Mouse (Mus musculus): ENCODE measurements around the gene Atp8a2. TPM values are rescaled to one million over a fixed set of nuclear protein-coding genes. Genes with fewer than 3 reads are reported as not detected.

The Atp8a2 gene
- total and polyA plus RNA-seq, 2 experiments from 2014 or later: 43.0 to 81.7 TPM

GRCm38 (mm10) chr14:59793841-59794240 is 403.1 kb downstream of the Atp8a2 start:
- ATAC-seq (ENCODE audit: low FRiP score) (no peak), DNase-seq (ENCODE audit: low spot score) (no peak)
- H3K27ac ChIP-seq (ENCODE audit: low read depth, low read length): no peak overlapping the region
- no peaks in the 10 kb centered on the region for H3K27me3 ChIP-seq (ENCODE audit: insufficient read depth, low read length)
- H3K4me1 ChIP-seq (ENCODE audit: insufficient read depth, low read length): no peaks in the 10 kb centered on the region
- TF ChIP-seq CTCF (IDR thresholded peaks at IDR 0.05): no peak
- H3K9me3 ChIP-seq (ENCODE audit: low read length): no peaks in the 10 kb centered on the region
- no peak overlapping the region for H3K4me2 ChIP-seq (ENCODE audit: low read depth, low read length, poor library complexity, severe bottlenecking)
- WGBS: 51% methylated on average over 10 of the region's 10 CpGs
- H3K4me3 ChIP-seq (ENCODE audit: low read depth, low read length): no peak overlapping the region
- no peak overlapping the region for H3K9ac ChIP-seq (replicated peaks; ENCODE audit: low read length, poor library complexity, severe bottlenecking)
- no peaks in the 10 kb centered on the region for H3K36me3 ChIP-seq (ENCODE audit: insufficient read depth, low read length)

DNA sequence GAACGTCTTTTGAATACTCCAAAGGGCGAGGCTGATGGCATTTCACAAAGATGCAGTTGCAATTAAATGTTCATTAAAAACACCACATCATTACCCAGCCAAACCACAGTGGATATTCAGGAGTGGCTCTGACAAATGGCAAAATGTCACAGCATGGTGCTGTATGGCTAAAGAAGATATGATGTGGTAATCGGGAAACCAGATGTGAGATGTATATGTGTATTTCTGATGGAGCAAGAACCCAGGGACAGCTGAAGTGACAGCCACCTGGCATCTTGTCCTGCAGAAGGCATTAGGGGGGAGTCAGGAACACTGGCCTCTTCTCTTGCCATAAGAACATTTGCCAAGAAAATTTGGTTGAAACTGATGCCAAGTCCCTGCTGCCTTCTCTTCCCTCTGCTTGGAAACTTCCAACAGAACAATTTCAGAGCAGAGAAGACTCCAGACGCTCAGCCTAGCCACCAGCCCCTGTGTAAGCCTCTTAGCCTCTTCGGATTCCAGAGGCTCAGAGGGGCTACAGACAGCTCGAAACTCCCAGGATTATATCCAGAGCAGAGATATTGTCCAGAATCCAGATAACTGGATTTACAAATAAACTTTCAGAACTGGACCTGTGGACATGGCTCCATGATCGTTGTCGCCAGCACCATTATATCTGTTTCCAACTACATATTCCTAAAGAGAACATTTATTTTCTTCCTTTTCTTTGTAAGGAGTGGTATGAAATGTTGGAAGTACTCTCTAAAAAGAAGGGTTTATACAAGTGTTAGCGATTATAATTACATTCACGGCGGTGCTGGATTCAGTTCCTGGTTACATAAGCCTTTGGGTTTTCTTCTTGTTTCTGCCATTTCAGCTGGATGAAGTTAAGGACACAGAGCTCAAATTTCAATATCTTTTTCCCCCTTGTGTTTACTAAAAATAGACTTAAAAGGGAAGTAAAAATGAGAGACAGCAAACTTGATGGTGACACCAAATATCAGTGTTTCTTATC is 413.3 kb downstream of the Atp8a2 start:
- no peaks in the 10 kb centered on the region for H3K4me1 ChIP-seq (ENCODE audit: insufficient read depth, low read length)
- no peak overlapping the region for H3K4me3 ChIP-seq (ENCODE audit: low read depth, low read length)
- ATAC-seq (ENCODE audit: low FRiP score) (no peak), DNase-seq (ENCODE audit: low spot score) (peak; percentile 40)
- H3K36me3 ChIP-seq (ENCODE audit: insufficient read depth, low read length): no peaks in the 10 kb centered on the region; the same call in 1 of the 2 replicates
- no peak overlapping the region for H3K27ac ChIP-seq (ENCODE audit: low read depth, low read length)
- no peak overlapping the region for H3K9ac ChIP-seq (replicated peaks; ENCODE audit: low read length, poor library complexity, severe bottlenecking)
- 75% methylated on average over 11 of the region's 11 CpGs for WGBS
- H3K4me2 ChIP-seq (ENCODE audit: low read depth, low read length, poor library complexity, severe bottlenecking): no peak overlapping the region
- no peaks in the 10 kb centered on the region for H3K27me3 ChIP-seq (ENCODE audit: insufficient read depth, low read length)
- no peaks in the 10 kb centered on the region for H3K9me3 ChIP-seq (ENCODE audit: low read length)
- no peak for TF ChIP-seq CTCF (IDR thresholded peaks at IDR 0.05)

- Histone ChIP-seq H3K4me3 (ENCODE audit: low read depth, low read length) (no peak overlapping the region), H3K9me3 (ENCODE audit: low read length) (no peaks in the 10 kb centered on the region), H3K27me3 (ENCODE audit: insufficient read depth, low read length) (no peaks in the 10 kb centered on the region), H3K36me3 (ENCODE audit: insufficient read depth, low read length) (no peaks in the 10 kb centered on the region; the same call in 1 of the 2 replicates), H3K4me1 (ENCODE audit: insufficient read depth, low read length) (no peaks in the 10 kb centered on the region), H3K4me2 (ENCODE audit: low read depth, low read length, poor library complexity, severe bottlenecking) (no peak overlapping the region), H3K27ac (ENCODE audit: low read depth, low read length) (no peak overlapping the region), H3K9ac (replicated peaks; ENCODE audit: low read length, poor library complexity, severe bottlenecking) (no peak overlapping the region)
- ATAC-seq (ENCODE audit: low FRiP score): no peak
- DNase-seq (ENCODE audit: low spot score): no peak
- TF ChIP-seq CTCF (IDR thresholded peaks at IDR 0.05): no peak
- 83% methylated on average over 9 of the region's 9 CpGs for WGBS
Observed at GRCm38 (mm10) chr14:59780391-59780790, 416.6 kb downstream of the Atp8a2 start.

DNA sequence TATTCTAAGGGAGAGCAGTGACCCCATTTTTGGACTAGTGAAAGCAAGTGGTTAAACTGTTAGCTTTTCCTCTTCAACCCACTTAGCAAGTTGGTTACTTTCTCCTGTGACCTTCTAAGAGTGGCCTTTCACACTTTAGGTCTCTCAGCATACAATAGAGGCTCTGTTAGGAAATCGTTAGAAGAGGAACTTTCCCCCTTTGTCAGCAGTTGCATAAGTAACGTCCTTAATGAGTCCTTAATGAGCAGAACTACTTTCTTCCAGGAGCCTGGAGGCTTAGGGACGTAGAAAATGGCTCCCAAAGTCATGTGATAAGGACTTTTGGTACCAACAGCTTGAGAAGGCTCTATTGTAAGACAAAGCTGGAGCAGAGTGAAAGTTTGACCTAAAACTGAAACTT is 434.8 kb downstream of the Atp8a2 start:
- Histone ChIP-seq H3K27me3 (ENCODE audit: insufficient read depth, low read length) (no peaks in the 10 kb centered on the region), H3K9ac (replicated peaks; ENCODE audit: low read length, poor library complexity, severe bottlenecking) (no peak overlapping the region), H3K36me3 (ENCODE audit: insufficient read depth, low read length) (no peaks in the 10 kb centered on the region), H3K27ac (ENCODE audit: low read depth, low read length) (no peak overlapping the region), H3K4me1 (ENCODE audit: insufficient read depth, low read length) (peaks cover 2% of the 10 kb centered on the region; the same call in 1 of the 2 replicates), H3K9me3 (ENCODE audit: low read length) (no peaks in the 10 kb centered on the region), H3K4me2 (ENCODE audit: low read depth, low read length, poor library complexity, severe bottlenecking) (no peak overlapping the region), H3K4me3 (ENCODE audit: low read depth, low read length) (no peak overlapping the region)
- ATAC-seq (ENCODE audit: low FRiP score) (no peak), DNase-seq (ENCODE audit: low spot score) (no peak)
- no peak for TF ChIP-seq CTCF (IDR thresholded peaks at IDR 0.05)
- WGBS: 61% methylated on average over 3 of the region's 3 CpGs

DNA sequence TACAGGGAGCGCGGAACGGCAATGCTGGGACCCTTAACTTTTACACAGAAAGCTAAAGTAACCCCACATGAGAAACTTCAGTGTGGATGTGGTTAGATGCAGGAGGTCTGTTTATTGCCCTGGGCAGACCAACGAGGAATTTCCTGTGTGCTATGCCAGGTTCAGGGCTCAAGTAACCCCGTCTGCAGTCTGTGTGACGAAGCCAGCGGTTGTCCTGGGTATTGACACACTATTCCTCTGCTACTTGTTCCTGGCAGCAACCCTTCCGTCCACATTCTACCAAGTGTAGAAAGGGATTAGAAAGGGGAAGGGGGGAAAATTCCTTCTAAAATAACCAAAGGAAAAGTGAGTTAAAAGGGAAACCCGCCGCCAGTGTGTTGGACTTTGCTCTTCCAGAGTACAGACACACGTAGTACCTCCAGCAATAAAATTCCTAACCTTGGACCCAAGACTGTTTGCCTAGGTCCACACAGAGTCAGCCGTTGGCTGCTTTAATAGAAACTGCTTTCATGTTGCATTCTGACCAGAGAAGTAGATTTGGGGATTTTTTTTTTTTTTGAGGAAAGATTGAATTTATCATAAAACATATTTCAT is 437.0 kb downstream of the Atp8a2 start:
- DNase-seq (ENCODE audit: low spot score): no peak
- no peak overlapping the region for H3K4me3 ChIP-seq (ENCODE audit: low read depth, low read length)
- 78% methylated on average over 12 of the region's 12 CpGs for WGBS
- no peak overlapping the region for H3K9ac ChIP-seq (replicated peaks; ENCODE audit: low read length, poor library complexity, severe bottlenecking)
- no peak for ATAC-seq (ENCODE audit: low FRiP score)
- no peak overlapping the region for H3K4me2 ChIP-seq (ENCODE audit: low read depth, low read length, poor library complexity, severe bottlenecking)
- no peak overlapping the region for H3K27ac ChIP-seq (ENCODE audit: low read depth, low read length)
- no peaks in the 10 kb centered on the region for H3K9me3 ChIP-seq (ENCODE audit: low read length)
- peaks cover 2% of the 10 kb centered on the region; the same call in 1 of the 2 replicates for H3K4me1 ChIP-seq (ENCODE audit: insufficient read depth, low read length)
- TF ChIP-seq CTCF (IDR thresholded peaks at IDR 0.05): no peak
- no peaks in the 10 kb centered on the region for H3K36me3 ChIP-seq (ENCODE audit: insufficient read depth, low read length)
- no peaks in the 10 kb centered on the region for H3K27me3 ChIP-seq (ENCODE audit: insufficient read depth, low read length)
